Mouse (Mus musculus) 3134 (cell line): ENCODE measurements around the gene Nsl1.

Experiments
- DNase-seq: peaks from one replicate; pipeline ENCODE4 v3.0.0-alpha.2; 2011; ENCODE audit warnings: low spot score; ENCODE audit not compliant: insufficient read length; ENCODE audit errors: extremely low read depth

Nsl1 gene

DNA sequence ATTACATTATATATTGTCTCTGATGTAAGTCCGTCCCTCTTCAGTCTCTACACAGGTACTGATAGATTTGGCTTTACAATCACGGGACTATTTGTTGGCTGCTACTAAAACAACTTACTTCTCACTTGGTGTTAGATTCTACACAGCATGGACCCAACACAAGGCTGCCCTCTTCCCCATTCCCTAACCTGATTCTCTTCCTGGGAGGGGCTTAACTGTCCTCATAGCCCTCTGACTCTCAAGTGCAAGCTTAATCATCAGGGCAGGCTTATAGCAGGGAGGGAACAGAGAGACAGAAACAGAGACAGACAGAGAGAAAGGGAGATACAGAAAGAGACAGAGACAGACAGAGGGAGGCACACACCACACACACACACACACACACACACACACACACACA, 68.9 kb downstream of the Nsl1 start:
- no peak for DNase-seq

DNA sequence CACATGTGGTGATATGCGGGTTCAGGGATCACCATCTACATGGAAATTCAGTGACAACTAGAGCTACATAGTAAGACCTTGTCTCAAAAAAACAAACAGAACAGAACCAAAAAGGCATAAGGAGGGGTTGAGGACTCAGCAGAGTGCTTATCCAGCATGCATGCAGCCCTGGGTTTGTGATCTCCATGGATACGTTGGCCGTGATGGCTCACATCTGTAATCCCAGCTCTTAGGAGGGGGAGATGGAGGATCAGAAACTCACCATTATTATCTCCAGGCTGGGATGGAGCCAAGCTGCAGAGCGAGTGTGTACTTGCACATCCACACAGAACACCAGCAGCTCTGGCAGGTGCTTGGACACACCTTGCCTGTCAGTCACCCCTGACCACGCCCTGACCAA, 69.4 kb downstream of the Nsl1 start:
- DNase-seq: no peak

DNA sequence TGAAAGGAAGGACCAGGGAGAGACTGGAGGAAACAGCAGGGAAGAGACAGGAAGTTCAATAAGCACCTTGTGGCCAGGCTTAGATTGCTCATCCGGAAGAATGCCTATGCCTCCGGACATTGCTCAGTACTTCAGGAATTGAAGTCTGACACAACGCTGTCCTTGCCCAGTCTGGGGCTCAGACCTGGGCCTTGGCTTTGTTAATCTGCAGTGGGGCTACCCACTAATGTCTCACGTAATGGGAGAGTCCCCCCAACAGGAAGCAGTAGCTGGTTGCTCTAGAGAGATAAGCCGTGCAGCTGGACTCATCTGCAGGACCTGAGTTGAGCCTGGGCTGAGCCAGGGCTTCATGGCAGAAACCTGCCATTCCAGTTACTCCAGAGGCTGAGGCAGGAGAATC, 70.1 kb downstream of the Nsl1 start:
- no peak for DNase-seq

DNA sequence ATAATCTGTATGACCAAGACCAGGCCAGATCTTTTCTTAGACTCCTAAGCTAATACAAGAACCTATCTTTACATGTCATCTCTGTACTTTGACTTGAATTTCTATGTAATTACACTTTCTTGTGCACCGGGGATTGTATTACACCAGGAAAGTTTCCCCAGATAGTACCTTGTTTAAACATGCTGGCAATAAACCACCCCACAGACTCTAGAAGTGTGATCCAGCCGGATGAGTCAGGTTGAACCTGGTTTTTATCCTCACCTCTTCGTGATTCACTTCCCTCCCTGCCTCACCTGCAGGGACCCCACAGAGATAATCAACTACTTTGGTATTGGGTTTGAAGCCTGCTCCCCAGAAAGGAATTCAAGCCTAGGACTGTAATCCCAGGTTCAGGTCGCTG, 72.6 kb downstream of the Nsl1 start:
- DNase-seq: no peak
